Mouse (Mus musculus): ENCODE results near the gene Tmem74b.
A peak's percentile ranks its signal among the peaks of the same experiment; 100 is the strongest.

Gene Tmem74b

DNA sequence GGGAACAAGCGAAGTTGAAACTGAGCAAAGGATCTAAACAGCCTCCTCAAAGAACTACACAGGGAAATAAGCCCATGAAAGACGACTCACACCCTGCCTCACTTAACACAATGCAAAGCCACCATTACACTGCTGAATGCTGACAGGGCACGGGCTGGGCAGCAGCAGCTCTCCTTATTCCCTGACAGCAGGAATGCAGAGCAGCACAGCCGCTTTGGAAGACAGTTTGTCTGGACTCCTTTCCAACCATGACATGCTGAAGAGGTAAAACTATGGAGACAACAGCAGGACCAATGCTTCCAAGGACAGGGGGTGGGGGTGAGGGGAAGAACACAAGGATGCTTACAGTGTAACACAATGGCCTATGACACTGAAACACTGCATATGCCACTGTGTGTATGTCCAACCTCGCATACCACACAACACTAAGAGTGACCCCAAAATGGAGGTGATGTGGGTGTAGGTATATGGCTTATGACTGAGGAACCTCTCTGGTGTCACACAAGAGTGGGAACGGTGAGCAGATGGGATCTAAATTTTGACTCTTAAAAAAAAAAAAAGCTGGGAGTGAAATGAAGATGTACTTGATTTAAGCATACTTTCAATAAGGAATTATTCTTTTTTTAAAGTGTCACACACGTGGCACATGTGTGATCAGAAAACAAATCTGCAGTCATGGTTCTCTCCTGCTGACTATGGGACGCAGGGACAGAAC lies 31.5 kb downstream of the Tmem74b start:
- no peak for TF ChIP-seq GATA4 (IDR thresholded peaks at IDR 0.05; ENCODE audit: insufficient replicate concordance, low read length)

GRCm38 (mm10) chr2:151735422-151735821 lies 33.6 kb downstream of the Tmem74b start:
- no peak for TF ChIP-seq GATA4 (IDR thresholded peaks at IDR 0.05; ENCODE audit: insufficient replicate concordance, low read length)

- no peak for TF ChIP-seq GATA4 (IDR thresholded peaks at IDR 0.05; ENCODE audit: insufficient replicate concordance, low read length)
These were observed 36.7 kb downstream of the Tmem74b start for GRCm38 (mm10) chr2:151738460-151738859.

DNA sequence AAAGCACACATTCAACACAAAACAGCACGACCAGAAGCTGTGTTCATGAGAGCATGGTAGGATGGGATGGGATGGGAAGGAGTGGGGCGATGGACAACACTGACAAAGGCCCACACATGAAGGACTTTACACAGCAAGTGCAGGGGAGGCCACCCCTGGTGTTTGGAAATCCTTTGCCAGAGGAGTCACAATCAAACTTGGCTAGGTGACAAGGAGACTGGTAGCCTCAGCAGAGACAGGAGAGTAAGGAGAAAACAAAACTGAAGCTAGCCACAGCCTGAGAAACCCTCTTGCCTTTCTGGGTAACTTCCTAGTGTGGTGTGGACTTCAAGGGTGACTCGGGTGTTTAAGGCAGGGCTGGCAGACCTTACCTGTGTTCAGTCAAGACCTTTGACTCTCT lies 37.3 kb downstream of the Tmem74b start:
- TF ChIP-seq GATA4 (IDR thresholded peaks at IDR 0.05; ENCODE audit: insufficient replicate concordance, low read length), result no peak

- TF ChIP-seq GATA4 (IDR thresholded peaks at IDR 0.05; ENCODE audit: insufficient replicate concordance, low read length), result no peak
These were observed 37.7 kb downstream of the Tmem74b start for GRCm38 (mm10) chr2:151739505-151739904.

DNA sequence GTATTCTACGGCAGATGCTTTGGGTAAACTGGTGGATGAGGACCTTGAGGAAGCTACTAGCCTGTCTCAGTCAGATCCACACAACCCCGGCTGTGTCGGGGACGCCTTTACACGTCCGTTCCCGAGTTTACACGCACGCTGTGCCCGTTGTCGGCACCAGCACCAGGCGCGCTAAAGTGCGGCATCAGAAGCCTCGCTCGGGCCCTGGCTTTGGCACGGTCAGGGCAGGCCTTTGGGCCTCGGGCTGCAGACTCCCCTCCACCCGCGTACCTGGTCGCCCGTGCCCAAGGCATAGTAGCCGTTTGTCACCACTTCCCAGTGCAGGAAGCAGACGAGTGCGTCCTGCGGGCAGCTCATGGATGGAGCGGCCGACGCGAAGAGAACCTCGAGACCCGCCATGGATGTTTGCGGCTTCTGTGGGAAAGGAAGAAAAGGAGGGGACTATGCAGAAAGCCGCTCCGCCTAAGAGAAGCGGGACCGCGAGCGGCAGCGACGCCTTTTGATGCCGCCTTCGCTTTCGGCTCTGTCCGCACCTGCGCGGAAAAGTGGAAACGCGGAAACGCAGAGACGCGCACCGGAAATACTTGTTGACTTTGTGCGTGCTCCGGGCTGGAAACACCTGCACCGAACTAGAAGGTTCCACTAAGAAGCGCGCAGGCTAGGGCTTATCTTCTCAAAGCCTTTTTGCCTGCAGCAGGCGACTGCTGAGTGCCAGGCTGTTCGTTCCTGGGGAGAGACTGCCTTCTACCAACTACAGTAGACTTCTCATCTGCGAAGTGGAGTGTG lies 39.1 kb downstream of the Tmem74b start:
- peak; percentile 73; the same call in 1 of the 2 replicates for TF ChIP-seq GATA4 (IDR thresholded peaks at IDR 0.05; ENCODE audit: insufficient replicate concordance, low read length)

DNA sequence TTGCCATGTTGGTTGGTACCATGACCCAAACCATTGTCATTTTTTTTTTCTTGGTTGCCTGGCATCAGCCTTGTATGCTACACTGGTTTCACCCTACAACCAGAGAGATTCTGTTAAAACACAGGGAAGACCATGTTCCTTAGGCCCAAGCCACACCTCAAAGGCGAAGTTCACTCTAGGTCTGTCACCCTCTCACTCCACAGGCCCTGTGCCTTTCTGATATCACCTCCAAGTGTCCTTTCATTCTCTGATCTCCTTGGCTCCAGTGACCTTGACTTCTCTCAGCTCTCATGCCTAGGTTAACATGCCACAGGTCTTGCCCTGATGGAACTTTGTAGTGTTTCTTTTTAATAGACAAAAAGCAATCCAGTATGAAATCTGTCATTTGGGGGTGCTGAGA lies 40.3 kb downstream of the Tmem74b start:
- no peak for TF ChIP-seq GATA4 (IDR thresholded peaks at IDR 0.05; ENCODE audit: insufficient replicate concordance, low read length)

- TF ChIP-seq GATA4 (IDR thresholded peaks at IDR 0.05; ENCODE audit: insufficient replicate concordance, low read length), result no peak
These were observed 41.3 kb downstream of the Tmem74b start for GRCm38 (mm10) chr2:151742850-151743679.

- TF ChIP-seq GATA4 (IDR thresholded peaks at IDR 0.05; ENCODE audit: insufficient replicate concordance, low read length), result no peak
These were observed 42.0 kb downstream of the Tmem74b start, which contains the start of gene Psmf1 for GRCm38 (mm10) chr2:151743845-151744244. Psmf1 (minus strand) TSS chr2:151744186.

DNA sequence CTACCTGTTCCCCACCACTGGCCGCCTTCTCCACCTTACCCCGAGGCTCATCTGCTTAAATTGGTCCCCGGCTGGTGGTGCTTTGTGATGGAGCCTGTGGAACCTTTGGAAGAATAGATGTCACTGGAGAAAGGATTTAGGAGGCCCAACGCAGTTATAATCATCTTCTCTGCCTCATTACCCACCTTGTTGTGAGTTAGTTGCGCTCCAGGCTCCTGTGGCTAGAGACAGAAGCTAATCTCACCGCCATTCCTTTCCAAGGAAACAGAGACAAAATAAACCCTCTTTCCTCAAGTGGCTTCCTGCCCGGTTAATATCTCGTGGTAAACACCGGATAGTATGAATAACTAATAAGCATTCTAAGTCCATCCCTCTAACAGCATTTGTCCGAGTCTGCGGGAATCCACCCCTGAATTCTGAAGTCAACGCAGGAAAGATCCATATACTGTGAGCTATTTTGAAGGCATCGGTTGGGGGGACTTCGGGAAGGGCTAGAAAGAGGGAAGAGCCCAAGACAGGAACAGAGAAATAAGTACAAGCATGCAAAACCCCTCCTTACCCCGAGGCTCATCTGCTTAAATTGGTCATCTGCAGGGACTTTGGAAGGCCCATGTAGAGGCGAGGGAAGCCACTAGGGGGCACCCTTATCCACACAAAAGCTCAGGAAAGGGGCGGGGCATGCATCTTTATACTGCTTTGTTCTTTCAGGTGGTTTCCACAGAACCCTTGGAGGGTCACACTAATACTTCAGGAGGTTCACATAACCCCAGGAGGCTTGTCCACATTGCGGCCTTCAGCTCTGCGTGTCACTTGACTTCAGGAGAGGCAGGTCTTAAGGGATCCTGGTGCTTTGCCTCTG lies 46.3 kb downstream of the Tmem74b start:
- TF ChIP-seq GATA4 (IDR thresholded peaks at IDR 0.05; ENCODE audit: insufficient replicate concordance, low read length), result no peak

- no peak for TF ChIP-seq GATA4 (IDR thresholded peaks at IDR 0.05; ENCODE audit: insufficient replicate concordance, low read length)
These were observed 49.5 kb downstream of the Tmem74b start for GRCm38 (mm10) chr2:151751330-151751729.

DNA sequence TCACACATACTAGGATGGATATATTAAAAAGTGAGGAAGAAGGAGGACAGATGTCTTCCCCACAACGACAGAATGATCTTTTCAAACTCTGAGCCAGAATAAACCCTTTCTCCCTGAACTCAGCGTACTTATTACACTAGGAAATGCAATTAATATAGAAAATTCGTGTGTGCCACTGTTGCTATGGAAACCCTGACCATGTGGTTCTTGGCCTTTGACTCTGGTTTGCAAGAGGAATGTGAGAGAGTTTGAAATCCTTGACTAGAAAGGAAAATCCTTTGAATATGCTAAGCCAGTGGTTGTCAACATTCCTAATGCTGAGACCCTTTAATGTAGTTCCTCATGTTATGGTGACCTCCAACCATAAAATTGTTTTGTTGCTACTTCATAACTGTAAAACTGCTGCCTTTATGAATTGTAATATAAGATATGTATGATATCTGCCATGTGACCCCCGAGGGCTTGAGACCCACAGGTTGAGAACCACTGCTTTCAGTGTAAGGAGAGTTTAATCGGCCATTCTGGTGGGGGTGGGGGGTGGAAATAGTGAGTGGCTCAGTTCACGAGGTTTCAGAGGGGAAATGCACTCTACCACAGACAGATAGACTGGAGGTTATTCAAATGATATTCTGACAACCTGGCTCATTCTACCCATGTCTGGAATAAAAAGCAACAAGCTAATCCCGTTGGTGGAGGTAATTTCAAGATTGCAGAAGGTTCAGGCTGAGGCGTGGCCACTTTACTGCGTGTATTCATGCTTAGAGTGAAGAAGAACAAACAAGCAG lies 54.7 kb downstream of the Tmem74b start:
- no peak for TF ChIP-seq GATA4 (IDR thresholded peaks at IDR 0.05; ENCODE audit: insufficient replicate concordance, low read length)

GRCm38 (mm10) chr2:151757451-151757850 lies 55.6 kb downstream of the Tmem74b start:
- no peak for TF ChIP-seq GATA4 (IDR thresholded peaks at IDR 0.05; ENCODE audit: insufficient replicate concordance, low read length)
